Mouse (Mus musculus) monocyte, adult 5-6 weeks (primary cell): ENCODE measurements around the gene Zmiz1. TPM values are rescaled to one million over a fixed set of nuclear protein-coding genes. Genes with fewer than 3 reads are reported as not detected.

Experiments used
- ATAC-seq: fragments of 153-309, 156-312 bp; replicated peaks from 2 replicates; pipeline ENCODE4 v1.8.0; 2017; ENCODE audit warnings: mild to moderate bottlenecking; ENCODE audit not compliant: low TSS enrichment, insufficient number of reproducible peaks, severe bottlenecking, poor library complexity, low FRiP score
- total RNA-seq: library from RNA; stranded (forward); fragments of 200-1000, 200-491, 200-594 nt; gene quantifications from 3 replicates; pipeline ENCODE4 v1.2.3, GENCODE M21; 2017

Zmiz1 gene
- total RNA-seq, 1 experiment from 2014 or later = 22.9 TPM

- ATAC-seq = no peak
Measured at GRCm38 (mm10) chr14:25711177-25711576, 252.2 kb downstream of the Zmiz1 start.

DNA sequence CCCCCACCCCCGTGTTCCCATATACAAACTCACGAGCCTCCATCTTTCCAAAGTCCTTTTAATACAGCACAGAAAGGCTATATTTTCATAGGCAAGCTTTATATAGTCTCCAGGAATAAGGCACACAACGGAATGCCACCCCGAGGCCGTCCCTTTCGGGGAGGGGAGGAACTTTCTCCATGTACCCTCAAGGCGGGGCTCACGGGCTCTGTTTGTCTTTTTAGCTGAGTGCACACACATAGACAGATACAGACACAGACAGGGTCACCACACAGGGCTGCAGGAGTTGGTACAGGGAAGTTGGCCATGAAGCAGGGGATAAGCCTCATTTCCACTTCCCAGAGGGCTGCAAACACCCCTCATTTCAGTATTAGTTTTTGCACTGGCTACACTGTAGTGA, 252.6 kb downstream of the Zmiz1 start:
- ATAC-seq = no peak

DNA sequence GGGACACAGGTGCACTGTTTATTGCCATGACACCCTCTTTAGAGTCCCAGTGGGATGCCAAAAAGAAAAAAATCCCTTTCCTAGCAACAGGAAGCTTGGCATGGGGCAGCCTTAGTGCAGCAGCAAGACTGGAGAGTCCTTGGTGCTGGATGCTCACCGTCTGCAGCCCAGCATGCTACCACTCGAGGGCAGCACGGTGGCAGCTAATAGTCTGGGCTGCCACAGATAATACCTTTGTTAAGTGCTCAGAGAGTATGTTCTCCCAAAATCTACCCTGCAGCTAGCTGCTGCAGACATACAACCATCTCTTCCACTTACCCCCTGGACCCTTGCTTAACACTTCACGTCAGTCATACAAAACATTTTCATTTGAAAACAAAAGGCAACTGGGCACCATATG, 254.5 kb downstream of the Zmiz1 start:
- no peak for ATAC-seq

Other genes starting within 250 kb of the Zmiz1 start
- 3.2 to 11.4 TPM (median 7.9 TPM) in 3 replicates for gene Ppif, start 235.0 kb downstream of the Zmiz1 start, total RNA-seq